Mouse (Mus musculus) ES-CJ7 (cell line): Measurements from ENCODE around the gene Plcxd3.

Experiments
- DNase-seq: peaks from one replicate; pipeline ENCODE4 v3.0.0; 2011; ENCODE audit warnings: low read depth, low spot score

The Plcxd3 gene

DNA sequence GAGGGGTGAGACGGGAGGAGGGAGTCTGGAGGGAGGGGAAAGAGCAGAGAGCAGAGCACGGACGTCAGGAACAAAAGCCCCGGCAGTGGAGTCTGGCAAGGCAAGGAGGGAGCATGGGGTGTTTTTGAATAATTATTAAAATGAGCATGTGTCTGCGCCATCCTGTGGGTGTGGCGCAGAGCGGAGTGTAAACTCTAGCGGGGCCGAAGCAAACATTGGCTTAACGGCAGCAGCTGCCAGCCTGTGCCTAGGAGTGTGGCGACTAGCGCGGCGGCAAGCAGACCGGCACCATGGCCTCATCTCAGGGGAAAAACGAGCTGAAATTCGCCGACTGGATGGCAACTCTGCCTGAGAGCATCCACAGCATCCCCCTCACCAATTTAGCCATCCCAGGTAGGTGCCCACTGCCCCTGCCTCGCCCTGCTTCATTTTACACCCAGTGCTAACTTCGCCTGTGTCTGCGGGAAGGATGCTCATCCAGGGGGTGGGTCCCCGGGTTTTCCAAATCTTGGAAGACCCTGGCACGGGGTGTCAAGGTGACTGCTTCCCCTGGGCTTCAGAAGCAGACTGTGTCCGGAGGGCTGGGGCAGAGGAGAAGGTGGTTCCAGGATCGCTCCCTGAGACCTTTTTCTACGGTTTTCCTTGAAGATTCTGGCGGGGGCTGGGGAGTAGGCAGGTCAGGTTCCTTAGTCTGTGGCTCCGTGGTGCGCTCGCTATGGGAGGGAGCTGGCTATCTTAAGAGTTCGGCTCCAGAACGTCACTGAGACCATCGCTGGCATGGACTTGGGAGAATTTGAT, at the start of gene Plcxd3:
Gene Plcxd3, plus strand, starts transcription at position 69 of the 798 bp plus-strand sequence.
- peak; percentile 53 for DNase-seq

DNA sequence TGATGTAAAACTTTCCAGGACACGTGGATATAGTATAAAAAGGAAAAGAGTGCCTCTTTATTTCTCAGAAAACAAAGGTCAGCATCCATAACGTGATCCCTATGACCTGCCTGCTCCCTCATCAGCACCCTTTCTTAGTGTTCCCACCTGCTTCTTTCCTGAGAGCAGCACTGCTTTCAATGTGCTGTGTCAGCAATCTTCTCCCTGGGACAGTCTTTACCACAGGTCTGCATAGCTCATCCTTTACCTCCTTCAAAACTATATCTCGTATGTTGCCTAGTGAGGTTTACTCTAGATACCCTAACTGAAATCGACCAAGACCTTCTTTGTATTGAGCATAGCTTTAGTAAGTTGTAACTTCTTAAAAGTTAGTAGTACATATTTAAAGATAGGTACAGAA, 43.4 kb upstream of the Plcxd3 start:
- no peak for DNase-seq

DNA sequence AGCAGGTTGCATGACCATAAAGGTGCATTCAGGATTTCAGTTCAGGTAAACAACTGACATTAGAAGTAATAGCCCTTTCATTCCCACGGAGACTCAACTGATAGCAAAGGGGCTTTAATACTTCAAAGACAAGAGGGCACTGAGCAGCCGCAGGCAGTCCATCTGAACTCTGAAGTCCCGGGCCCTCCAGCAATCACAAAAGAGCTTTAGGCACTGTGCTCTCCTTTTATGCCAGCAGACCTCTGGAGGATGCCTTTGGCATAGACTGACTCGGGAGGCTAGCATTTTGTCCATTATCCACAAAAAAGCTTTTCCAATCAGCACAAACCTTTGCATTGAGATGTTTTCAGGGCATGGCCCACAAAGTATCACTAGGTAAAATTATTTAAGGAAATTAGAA, 33.7 kb upstream of the Plcxd3 start:
- DNase-seq = no peak

DNA sequence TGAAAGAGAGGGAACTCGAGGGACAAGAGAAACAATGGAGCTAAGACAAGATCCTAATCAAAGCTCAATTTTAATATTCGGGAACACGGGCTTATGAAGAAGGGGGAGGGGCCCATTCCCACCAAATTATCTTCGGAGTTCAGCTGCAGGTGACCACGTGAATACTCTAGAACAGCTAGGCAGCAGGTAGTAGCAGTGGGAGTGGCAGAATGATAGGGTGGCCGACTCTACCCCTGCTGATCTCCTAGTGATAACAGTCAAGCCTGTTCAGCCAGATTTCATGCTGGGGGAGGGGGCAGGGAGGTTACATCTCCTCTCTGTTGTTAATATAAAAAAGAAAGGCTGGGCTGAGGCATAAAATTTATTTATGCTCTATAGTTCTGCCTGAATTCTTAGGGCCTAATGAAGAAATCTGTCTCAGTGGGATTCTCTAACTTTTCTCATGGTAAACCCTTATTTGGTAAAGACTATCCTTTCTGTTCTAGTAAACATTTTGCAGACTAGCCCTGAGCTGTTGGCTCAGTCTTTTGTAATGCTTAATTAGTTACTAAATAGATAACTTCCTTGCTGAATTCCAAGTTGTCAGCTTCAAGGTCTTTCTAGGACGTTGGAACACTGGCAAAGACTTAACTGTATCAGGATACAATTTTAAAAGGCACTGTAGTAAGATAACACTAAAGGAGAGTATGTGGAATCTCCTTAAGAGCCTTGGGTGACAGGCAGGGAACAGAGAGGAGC, 26.3 kb upstream of the Plcxd3 start:
- DNase-seq = peak; percentile 75

DNA sequence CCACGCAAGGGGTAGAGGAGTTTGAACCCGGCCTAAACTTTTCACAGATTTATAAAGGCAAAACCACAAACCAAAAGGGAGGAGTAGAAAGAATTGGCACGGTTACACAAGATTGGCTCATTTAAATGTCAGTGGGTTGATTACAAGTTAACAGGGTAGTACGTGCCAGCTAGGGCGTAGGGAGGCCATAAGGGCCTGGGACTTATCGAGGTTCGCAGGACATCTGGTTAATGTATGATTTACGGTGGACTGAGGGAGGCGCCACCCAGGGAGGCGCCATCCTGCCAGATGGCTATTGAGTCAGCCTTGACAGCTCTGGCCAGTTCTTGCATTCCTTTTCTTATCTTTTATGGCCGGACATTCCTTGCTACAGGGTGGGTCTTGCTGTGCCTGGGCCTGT, 18.9 kb upstream of the Plcxd3 start:
- no peak for DNase-seq

DNA sequence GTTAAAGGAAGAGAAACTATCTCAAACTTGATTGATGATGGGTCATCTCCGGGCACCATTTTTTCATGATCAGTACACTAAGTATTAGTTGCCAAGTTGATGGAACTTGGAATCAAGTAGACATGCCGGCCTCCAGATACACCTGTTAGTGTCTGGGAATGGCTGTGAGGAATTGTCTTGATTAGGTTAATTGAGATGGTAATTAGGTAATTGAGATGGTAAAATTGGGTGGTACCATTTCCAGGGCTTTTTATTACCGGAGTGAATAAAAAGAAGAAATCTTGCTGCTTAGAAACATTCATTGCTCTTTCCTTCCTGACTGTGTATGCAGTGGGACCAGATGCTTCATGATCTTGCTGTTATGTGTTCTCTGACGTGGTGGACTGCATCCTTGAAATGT, 17.6 kb upstream of the Plcxd3 start:
- peak; percentile 63 for DNase-seq

DNA sequence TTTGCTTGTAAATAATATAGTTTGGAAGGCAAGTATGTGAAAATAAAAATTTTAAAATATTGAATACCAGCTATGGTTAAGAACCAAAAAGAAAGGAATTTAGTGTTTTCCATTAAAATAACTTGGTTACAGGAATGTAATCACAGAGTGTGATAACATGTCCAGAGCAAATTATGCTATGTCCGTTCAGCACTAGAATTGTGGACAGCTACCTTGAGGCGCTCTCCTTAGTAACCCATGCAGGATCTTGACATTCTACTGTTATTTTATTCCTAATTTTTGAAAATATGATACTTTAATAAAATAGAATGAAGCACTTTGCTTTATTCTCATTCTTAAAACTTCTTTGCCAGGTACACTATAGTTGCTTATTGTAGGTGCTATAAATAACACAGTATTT, 7.5 kb upstream of the Plcxd3 start:
- peak; percentile 12 for DNase-seq

DNA sequence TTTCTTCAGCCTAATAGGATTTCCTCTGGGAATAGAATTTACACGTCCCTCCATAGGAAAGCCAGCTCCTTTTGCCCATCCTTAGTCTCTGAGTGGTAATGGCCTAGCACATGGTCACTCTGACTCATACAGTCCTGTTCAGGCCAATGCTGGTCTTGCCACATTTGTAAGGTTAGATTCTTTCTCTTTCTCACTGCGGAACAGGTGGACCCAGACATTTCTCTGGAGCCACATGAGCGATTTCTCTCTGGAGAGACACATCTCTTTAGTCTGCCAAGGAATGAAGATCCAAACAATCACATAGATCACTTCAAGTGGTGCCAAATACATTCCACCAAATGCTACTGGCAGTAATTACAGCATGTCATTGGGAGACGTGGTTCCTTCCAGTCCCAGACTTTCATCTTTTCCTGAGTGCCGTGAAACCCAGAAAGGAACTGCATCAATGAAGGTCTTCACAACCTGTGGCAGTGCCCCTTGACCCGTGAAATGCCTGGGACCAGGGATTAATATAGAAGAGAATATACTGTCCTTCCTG, 769 bp upstream of the Plcxd3 start:
- no peak for DNase-seq

DNA sequence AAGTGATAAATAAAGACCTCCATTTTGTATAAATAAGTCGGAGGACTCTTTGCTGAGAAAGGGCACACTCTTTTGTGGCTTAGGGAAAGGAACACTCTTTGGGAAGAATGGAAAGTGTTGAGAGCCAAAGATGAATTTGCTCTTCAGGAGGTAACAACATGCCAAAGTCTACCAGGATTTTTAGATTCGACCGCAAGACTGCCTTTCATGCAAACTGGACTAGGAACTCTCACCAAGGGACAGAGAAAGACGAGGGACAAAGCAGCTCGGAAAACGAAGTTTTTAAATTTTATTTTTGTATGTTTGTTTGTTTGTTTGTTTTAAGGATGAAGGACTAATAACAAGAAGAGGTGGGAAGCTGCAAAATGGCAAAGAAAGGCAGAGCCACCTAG, 264 bp upstream of the Plcxd3 start:
- no peak for DNase-seq

DNA sequence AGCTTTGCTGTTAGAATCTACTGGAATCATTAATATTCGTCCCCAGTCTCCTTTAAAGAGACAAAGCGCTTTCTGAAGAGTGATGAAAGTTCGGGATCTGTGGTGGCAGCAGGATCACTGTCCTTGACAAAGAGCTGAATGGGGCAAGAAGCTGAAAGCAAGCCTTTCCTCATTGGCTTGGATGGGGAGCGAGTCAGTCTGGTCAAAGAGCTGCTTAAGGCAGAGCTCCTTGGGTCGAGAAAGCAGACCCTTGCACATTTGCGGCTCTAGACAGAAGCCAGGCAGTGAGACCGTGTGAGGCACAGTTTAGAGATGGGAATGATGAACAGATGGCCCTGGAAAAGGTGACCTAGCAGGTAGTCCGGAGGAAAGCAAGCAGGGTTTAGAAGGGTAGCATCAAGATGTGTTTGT, 935 bp downstream of the Plcxd3 start:
- DNase-seq = peak; percentile 11

DNA sequence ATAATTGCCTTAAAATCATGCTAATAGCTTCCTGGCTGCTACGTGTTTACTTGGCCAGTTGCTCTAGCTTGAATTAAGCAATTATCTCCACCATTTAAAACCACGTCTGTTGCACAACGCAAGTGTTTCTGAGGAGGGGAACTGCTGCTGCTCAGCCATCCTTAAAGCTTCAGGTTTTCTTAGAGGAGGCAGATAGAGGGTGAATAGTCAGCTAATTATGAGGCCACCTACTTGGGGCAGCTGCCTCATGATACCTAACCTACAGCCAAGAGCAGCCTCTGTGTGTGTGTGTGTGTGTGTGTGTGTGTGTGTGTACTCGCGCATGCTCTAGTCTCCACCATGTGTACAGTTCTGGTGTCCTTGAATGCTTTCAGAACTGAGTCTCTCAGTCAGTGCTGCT, 3.5 kb downstream of the Plcxd3 start:
- no peak for DNase-seq

DNA sequence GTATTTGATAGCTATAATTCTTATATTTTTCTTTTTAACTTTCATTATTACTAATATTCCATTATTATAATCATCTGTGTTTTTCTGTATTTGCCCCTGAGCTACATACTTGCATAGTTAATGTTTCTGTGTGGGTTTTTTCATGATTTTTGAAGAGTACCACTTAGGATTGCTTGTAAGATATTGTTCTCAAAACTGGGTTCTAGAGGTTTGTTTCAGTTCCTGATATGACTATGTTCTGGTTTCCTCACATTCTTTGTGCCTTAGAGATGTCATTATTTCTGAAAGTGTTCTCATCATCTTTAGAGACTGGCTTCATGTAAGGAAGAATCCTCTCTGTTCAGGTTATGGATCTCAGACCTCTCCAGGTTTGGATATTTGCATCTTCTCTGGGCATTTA, 12.5 kb downstream of the Plcxd3 start:
- DNase-seq = no peak

DNA sequence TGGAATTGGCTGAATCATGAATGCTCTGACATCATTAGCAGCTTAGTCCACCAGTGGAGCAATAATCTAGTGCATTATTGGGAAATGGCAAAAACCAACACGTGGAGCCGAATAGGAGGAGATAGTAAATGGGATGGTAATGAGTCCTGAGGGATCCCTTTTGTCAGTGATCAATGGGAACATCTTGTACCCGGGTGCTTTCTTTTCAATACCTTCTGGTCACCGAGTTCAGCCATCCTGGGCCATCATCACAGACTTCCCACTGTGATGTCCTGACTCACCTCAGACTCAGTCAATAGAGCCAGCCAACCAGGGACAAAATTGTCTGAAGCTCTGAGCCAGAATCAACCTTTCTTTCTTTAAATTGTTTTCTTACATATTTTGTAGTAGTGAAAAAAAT, 24.8 kb downstream of the Plcxd3 start:
- DNase-seq = peak; percentile 2

DNA sequence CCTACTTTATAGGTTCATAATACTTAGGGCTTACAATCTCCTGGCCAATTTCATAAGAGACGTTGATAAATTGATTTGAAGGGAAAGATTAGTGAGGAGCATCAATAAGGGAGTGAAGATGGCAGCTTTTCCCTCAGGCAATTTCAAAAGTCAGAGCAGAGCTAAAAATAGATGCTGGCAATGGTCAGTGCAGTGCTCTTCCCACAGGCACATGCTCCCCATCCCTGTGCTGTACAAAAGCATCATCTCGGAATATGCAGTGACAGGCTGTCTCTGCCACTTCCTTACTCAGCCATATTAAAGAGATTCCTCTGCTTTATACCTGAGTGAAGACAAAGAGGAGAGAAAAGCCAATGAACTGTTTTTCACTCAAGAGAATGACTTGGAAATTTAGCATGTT, 36.0 kb downstream of the Plcxd3 start:
- no peak for DNase-seq

DNA sequence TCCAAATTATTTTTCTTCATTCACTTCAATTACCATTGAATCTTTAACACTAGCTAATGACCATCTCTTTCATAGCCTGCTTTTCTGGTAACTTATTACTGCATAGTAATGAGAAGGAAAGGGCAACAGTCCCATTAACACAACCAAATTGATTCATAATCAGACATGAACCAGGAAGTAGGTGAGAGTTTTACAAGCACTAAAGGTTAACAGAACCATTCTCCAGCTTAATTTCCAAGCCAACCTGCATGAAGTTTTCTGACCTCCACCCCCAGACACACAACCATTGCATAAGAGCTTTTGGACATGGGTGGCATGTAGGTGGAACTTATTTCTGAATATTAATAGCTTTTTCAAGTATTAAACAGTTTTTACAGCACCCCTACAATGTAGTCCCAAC, 64.8 kb downstream of the Plcxd3 start:
- DNase-seq = no peak

DNA sequence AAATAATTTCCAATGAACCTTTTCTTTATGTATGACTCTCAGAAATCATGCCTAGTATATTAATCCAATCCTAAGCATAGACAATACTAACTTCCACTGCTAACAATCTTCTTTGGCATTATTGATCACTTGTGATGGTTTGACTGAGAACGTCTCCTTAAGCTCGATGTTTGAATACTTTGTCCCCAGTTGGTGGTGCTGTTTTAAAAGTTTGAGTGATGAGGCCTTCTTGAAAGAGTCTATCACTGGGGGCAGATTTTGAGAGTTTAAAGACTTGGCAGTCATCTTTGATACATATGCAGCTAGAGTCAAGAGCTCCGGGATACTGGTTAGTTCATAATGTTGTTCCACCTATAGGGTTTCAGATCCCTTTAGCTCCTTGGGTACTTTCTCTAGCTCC, 120.9 kb downstream of the Plcxd3 start:
- DNase-seq = peak; percentile 8

DNA sequence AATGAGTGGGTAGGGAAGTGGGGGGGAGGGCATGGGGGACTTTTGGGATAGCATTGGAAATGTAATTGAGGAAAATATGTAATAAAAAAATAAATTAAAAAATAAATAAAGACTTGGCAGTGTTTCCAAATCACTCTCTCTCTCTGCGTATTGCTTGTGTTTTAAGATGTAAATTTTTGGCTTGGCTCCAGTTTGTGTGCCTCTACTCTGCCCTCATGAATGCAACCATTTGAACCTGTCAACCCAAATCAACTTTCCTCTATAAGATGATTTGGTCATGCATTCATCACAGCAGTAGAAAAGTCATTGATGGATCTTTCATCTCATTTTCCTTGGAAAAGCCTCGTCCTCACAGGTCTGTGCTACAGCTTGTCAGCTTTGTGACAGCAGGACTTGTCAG, 121.7 kb downstream of the Plcxd3 start:
- no peak for DNase-seq

DNA sequence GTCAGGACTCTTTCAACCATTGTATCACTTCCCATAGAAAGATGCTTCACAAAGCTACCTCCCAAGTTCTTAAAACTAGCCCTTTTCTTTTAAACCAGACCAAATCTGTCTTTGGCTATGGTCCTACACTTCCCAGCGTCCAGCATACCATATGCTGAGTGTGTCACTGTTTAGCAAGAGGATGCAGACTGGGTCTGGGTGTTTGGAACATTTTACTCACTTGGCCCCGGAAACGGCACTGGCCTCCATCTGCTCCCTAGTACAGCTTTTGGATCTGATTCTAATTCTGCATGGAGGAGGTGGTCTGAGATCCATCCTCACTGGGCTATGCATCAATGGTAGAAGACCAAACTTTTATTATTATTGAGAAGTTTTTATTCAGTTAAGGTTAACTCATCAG, 122.7 kb downstream of the Plcxd3 start:
- DNase-seq = no peak

DNA sequence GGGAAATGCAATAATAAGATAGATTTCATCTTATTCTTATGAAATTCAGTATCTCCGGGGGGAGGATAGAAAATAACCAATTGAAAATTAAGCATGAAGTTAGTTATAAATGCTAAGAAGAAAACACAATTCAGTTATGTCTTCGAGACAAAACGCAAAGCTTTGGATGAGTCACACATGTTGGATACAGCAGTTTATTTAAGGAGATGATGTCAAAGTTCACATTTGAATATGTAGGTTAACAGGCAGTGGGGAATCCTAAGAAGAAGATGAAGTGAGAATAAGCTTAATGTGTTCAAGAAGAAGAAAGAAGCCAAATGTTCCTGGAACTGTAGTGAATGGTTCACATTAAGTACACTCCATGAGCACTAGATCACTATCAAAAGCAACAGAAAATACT, 128.1 kb downstream of the Plcxd3 start:
- DNase-seq = no peak

DNA sequence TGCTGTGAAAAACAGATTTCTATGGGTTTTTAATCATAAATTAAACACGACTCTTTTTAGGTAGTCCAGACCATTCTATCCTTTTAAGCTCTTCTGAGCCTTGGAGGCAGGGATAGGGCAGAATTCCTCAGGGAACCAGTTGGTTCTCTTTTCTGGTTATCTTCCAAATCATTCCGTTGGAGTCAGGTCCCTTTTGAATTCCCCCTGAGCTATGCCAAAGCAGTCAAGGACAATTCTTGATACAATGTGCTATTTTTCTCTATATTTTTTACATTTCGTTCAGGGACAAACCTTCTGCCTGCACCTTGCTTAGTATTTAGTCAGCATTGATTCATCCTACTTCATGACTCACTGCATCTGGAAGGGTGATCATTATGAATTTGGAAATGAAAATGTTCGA, 128.5 kb downstream of the Plcxd3 start:
- DNase-seq = no peak

DNA sequence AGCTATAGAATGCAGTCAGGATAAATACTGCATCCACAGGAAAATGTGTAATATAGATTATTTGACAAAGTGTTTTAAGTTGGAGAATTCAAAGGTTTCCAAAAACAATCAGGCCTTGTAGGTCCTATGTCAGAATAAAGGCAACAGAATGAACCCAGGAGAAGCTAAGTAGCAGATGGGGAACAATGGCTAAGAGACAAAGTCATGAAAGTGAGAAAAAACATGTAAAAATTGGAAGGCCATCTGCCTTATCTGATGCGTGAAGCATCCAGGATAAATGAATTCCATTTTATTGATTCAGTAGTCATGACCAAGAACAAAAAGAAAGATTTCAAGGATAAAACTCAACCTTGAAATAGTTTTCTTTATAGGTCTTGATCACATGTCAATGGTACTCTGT, 139.4 kb downstream of the Plcxd3 start:
- no peak for DNase-seq

DNA sequence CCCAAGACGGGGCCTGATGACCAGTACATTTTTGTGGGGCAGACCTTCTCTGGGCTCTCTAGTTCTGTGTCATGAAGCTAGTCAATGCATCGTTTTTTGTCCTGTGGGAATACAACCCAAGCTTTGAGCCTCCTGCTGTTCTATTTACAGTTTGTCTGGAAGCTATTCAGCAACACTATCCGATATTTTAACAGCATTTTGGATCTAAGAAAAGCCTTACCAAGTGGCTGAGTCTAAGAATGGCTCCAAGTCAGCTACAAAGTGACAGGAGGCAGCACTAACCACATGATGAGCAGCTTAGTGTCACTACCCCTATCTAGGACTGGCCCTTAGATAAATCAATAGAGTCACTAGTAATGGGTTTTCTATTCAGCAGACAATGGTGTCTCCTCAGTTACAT, 149.3 kb downstream of the Plcxd3 start:
- DNase-seq = no peak

DNA sequence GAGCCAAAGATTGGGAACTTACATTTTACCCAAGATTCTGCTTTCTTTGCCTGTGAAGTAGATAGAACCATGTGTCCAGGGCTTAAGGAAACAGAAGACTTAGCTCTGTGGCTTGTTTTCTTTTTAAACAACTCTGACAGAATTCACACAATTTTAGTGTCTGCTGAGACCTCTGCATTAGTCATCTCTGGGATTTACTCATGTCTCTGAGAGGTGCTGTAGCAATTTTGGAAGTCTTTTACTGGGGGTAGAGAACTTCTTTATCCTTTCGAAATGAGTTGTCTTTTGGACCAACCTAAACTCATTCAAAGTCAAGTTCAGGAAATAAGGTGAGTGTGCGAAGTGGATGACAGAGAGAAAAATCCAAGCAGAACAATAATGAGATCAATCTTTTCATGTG, 158.4 kb downstream of the Plcxd3 start:
- no peak for DNase-seq
